Mouse (Mus musculus) liver, adult 2 months (tissue): ENCODE measurements around the gene Adarb1.

ENCODE experiments used
- CTCF ChIP-seq: fragments of 200-500 bp; IDR thresholded peaks from 2 replicates; pipeline ENCODE4 v1.5.1; 2011; ENCODE audit warnings: low read depth, low read length, control low read depth
- POLR2A ChIP-seq: fragments of 200-500 bp; IDR thresholded peaks from 2 replicates; pipeline ENCODE4 v1.6.1; 2011; ENCODE audit warnings: low read length, control low read depth; ENCODE audit not compliant: insufficient read depth; ENCODE audit errors: extremely low read depth

- no peak for TF ChIP-seq POLR2A
- TF ChIP-seq CTCF = no peak
Measured at GRCm38 (mm10) chr10:77374407-77374806, 43.7 kb downstream of the Adarb1 start.
